Mouse (Mus musculus): ENCODE results near the gene Pla2g2c.

Pla2g2c gene

GRCm38 (mm10) chr4:138747851-138748250, 23.3 kb downstream of the Pla2g2c start:
- DNase-seq (ENCODE audit: inconsistent age in 2 of 2, low spot score in 1 of 2) = peak in 1 of 2 experiments; percentile 66

DNA sequence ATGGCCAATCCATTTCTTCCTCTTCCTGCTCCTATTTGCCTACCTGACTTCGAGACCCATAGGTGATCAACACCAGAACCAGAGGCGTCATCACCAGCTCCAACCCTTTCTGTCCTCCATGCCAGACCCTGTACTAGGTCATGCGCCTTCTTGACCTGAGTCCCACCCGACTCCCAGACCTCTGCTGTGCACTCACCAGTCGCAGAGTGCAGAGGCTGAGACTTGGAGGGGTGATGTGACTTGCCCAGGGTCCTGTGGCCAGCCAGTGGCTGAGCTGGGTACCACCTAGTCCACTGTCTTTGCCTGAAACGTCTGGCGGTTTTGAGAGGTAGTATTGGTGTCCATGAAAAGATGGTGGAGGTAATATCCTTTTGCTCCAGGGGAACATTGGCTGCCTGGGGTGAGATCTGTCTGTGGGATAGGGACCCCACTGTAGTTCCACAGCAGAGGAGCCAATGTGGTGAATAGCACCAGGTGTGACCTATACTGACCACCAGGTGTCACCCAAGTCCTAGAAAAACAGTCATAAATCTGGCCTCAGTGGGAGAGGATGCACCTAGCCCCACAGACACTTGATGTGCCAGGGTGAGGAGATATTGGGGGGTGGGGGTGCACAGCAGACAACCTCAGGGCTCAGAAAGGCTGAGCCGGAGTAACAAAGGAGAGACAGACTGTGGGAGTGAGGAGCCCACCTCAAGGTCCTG, 23.9 kb downstream of the Pla2g2c start:
- DNase-seq (ENCODE audit: inconsistent age in 2 of 2, low spot score in 1 of 2) = peak; percentile 49 to 83

DNA sequence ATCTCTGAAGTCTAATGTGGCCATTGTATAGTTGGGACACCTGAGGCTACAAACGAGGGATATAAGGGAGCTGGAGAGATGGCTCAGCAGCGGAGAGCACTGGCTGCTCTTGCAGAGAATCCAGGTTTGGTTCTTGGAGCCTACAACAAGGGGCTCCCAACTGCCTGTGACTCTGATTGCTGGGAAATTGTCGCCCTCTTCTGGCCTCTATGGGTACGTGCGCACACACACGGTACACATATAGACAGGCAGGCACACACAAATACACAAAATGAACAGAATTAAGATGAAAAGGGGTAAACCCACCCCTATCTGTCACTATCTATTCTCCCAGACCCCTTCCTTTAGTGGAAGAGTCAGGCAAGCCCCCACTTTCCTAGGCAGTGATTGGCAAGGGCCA, 28.0 kb downstream of the Pla2g2c start:
- DNase-seq (ENCODE audit: inconsistent age in 2 of 2, low spot score in 1 of 2) = no peak

- no peak for DNase-seq (ENCODE audit: inconsistent age in 2 of 2, low spot score in 1 of 2)
Measured at GRCm38 (mm10) chr4:138753608-138754007, 29.0 kb downstream of the Pla2g2c start.

- no peak for DNase-seq (ENCODE audit: inconsistent age in 2 of 2, low spot score in 1 of 2)
Measured at GRCm38 (mm10) chr4:138754432-138754831, 29.8 kb downstream of the Pla2g2c start.

DNA sequence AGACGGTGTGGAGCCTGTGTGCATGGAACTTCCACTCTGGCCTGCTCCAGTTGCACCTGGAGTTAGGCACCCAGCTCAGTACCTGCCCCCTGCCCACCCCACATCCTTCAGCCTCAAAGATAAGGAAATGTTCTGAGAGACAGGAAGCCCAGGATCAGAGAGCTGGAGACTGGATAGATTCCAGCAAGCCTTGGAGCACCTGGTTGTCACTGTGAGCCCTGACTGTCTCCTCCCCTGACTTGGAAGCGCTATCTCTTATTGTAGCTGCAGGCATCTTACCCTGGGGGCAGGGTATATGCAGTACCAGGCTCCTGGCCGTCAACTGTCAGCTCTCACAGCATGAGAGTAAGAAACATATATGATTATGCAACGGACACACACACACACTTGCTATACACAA, 30.8 kb downstream of the Pla2g2c start:
- no peak for DNase-seq (ENCODE audit: inconsistent age in 2 of 2, low spot score in 1 of 2)

- DNase-seq (ENCODE audit: inconsistent age in 2 of 2, low spot score in 1 of 2) = no peak
Measured at GRCm38 (mm10) chr4:138755983-138756382, 31.4 kb downstream of the Pla2g2c start.

DNA sequence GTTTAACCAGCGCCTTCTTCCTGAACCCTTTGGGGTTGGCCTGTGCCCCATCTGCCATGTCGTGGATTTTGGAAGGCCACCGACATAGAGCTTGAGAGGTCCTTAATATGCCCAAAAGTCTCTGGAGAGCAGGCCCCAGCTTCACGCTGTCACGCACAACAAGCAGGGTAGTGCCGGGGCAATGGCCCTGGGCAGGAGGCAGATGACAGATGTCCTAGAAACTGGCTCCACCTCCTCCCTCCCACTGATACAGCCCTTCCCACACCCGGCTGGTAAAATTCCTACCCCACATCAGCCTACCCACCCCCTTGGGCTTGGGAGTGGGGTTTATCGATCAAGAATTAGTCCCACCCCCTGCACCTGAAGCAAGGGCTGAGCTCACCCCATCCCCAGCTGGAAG, 32.8 kb downstream of the Pla2g2c start, which contains the start of gene Pla2g2f:
TSS of gene Pla2g2f (minus strand) at position 211 of the 400 bp plus-strand sequence.
- DNase-seq (ENCODE audit: inconsistent age in 2 of 2, low spot score in 1 of 2) = peak; percentile 58 to 77

DNA sequence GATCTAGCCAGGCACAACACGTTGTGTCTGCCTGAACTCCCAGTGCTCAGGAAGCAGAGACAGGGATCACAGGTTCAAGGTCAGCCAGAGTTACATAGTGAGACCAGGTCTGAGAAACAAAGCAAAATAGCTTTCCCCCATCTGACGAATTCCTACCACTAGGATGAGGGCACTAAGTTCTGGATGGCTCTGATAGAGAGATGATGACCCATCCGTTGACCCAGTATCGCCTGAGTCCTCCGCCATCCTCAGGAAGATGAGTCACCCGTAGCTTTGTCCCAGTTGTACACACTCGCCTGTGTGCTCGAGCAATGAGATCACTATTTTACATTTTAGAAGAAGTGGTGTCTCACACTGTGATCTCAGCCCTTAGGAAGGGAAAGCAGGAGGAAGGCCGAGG, 37.7 kb downstream of the Pla2g2c start:
- peak; percentile 65 to 68 for DNase-seq (ENCODE audit: inconsistent age in 2 of 2, low spot score in 1 of 2)

DNA sequence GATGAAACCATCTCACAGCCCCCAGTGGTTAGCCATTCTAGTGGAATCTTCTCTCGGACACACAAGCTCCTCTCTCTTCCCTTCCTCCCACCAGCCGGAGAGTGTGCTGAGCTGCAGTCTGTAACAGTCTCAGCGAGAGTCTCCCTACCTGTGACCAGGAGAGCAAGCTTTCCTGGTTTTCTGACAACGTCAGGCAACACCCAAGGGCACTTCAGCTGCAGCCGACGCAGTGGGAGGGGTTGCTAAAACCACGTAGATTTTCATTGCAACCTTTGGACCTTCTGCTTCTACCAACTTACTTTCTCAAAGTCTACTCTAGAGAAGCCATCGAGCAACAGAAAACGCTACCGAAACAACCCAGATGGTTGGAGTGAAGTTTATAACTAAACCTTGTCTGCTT, 47.4 kb downstream of the Pla2g2c start:
- DNase-seq (ENCODE audit: inconsistent age in 2 of 2, low spot score in 1 of 2) = no peak

GRCm38 (mm10) chr4:138772386-138772785, 47.8 kb downstream of the Pla2g2c start:
- no peak for DNase-seq (ENCODE audit: inconsistent age in 2 of 2, low spot score in 1 of 2)

GRCm38 (mm10) chr4:138775435-138775834, 50.8 kb downstream of the Pla2g2c start, which contains the start of gene Pla2g2d:
Pla2g2d (plus strand) TSS chr4:138775735.
- DNase-seq (ENCODE audit: inconsistent age in 2 of 2, low spot score in 1 of 2) = no peak

DNA sequence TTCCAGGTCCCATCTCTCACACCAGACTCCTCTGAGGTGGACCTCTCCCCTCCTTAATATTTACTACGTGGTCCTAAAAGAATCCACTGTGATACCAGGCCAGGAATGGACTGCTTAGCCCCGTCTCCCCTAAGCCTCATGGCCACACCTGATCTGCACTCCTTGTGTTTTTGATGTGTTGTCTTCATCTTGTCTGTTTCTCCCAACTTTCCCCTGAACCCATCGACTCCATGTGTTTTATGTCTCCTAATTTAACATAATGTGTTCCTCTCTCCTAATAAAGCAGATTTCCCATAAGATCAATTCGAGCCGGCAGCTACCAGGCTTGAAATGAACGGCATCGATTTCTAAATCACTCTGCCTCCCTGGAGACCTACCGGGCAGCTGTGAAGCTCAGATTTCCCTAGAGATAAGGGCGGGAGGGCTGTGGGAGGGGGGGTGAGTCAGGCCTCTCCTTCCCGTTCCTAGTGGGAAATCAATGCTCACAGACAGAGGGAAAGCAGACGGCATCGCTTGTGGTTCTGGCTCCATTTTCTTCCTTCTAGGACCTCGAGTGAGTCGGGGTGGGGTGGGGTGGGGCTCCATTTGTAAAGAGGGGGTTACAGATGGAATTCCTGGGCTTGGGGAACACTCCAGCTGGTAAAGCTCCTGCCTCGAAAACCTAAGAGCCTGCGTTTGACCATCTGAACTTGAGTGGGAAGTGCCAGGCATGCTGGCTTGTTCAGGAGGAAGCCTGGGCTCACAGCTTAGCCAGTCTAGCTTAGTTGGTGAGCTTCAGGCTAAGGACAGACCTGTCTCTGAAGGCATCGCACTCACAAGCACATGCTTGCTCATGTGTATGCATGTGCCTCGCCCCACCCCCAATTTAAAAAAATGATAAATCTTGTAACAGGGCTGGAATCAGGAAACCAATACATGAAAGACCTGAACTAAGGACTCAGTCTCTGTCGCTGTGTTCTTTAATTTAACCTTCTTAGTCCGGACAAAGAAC, 53.1 kb downstream of the Pla2g2c start:
- no peak for DNase-seq (ENCODE audit: inconsistent age in 2 of 2, low spot score in 1 of 2)

GRCm38 (mm10) chr4:138780300-138780699, 55.7 kb downstream of the Pla2g2c start:
- peak; percentile 51 to 77 for DNase-seq (ENCODE audit: inconsistent age in 2 of 2, low spot score in 1 of 2)

- DNase-seq (ENCODE audit: inconsistent age in 2 of 2, low spot score in 1 of 2) = peak; percentile 25 to 72
Measured at GRCm38 (mm10) chr4:138782098-138782497, 57.5 kb downstream of the Pla2g2c start.

GRCm38 (mm10) chr4:138785721-138786120, 61.1 kb downstream of the Pla2g2c start:
- DNase-seq (ENCODE audit: inconsistent age in 2 of 2, low spot score in 1 of 2) = no peak

GRCm38 (mm10) chr4:138786141-138786540, 61.5 kb downstream of the Pla2g2c start:
- no peak for DNase-seq (ENCODE audit: inconsistent age in 2 of 2, low spot score in 1 of 2)

- DNase-seq (ENCODE audit: inconsistent age in 2 of 2, low spot score in 1 of 2) = no peak
Measured at GRCm38 (mm10) chr4:138788381-138788780, 63.8 kb downstream of the Pla2g2c start.

DNA sequence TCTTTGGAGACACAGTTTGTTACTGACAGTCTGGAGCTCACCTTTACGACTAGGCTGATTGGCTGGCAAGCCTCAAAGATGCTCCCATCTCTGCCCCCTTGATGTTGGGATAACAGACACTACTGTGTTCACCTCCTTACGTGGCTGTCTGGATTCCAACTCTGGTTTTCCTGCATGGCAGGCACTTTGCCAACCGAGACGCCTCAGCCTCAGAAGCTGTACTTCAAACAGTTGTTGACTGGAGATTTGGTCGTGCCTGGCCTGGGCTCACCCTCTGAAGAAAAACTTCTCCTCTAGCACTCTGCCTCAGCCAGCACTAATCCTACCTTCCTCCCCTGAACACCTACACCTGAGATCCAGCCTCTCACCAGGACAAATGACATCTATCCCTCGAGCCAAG, 66.9 kb downstream of the Pla2g2c start:
- no peak for DNase-seq (ENCODE audit: inconsistent age in 2 of 2, low spot score in 1 of 2)

- DNase-seq (ENCODE audit: inconsistent age in 2 of 2, low spot score in 1 of 2) = no peak
Measured at GRCm38 (mm10) chr4:138792599-138792998, 68.0 kb downstream of the Pla2g2c start.

GRCm38 (mm10) chr4:138793276-138793675, 68.7 kb downstream of the Pla2g2c start:
- peak; percentile 37 to 79 for DNase-seq (ENCODE audit: inconsistent age in 2 of 2, low spot score in 1 of 2)

DNA sequence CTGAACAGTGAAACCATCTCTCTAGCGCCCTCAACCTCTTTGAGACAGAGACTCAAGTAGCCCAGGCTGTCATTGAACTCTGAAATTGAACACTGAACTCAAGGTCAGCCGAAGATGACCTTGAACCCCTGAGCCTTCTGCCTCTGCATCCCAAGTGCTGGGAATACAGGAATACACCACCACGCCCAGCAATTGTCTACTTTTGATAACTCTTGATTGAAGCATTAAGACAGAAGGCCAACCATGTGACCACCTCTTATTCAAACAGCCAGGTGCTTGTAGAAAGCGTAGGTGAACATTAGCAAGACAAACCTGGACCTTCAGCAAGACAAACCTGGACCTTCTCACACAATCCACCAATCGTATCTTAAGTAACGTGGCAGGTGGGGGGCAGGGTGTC, 69.8 kb downstream of the Pla2g2c start:
- DNase-seq (ENCODE audit: inconsistent age in 2 of 2, low spot score in 1 of 2) = no peak

Measured in adrenal gland, adult (tissue).